In the genomic region with DNA sequence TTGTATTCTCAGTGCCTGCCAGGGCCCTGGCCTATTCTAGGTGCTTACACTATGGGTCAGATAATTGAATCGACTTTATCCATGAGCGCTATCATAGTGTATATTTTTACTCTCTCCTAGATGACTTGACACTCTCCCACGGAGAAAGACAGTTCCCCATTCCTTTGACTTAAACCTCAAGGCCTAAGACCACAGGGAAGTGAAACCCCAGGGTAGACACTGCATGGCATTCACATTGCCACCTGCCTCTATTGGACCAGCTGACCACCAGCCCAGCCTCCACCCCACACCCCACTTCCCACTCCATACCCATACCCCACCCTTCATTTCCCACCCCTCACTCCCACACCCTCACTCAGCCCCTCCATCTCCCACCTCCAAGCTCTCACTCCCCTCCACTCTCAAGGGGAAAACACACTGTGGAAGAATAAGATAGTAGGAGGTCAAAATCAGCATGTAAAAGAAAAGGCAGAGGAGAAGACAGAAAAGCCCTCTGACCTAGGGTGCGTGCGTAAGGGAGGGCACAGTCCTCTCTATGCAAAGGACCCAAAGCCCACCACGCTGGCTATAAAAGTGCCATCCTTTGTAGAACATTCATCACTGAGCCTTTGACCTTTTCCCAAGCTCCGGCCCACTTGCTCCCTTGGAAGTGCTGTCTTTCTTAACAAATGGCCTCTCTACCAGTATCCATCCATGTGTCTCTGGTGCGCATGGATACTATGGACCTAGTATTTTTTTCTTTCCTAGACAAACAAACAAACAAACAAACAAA, we compare ENCODE assay signal across 15 mouse cellular contexts.
A peak's percentile ranks its signal among the peaks of the same experiment; 100 is the strongest.
DNase-seq lines count a peak whose midpoint lies in the region; ATAC-seq and TF ChIP-seq lines count a peak whose summit lies in the region.
"Had no signal": no experiment of that assay in that cellular context is flagged by ENCODE, and none has a peak within 500 bp of the region (broad histone marks: within the 10 kb centered on the region; RNA-seq: fewer than 3 reads in every experiment).

No protein-coding gene starts in this region.

- WGBS in heart, embryonic 11.5 days (ENCODE audit: insufficient replicate concordance) = 81% methylated on average over 8 of the region's 8 CpGs
- WGBS in midbrain, embryonic 11.5 days = 88% methylated on average over 8 of the region's 8 CpGs
- WGBS in midbrain, postnatal 0 days = 84% methylated on average over 8 of the region's 8 CpGs

- H3K4me2 ChIP-seq in heart, embryonic 11.5 days = no peak overlapping the region
- H3K4me2 ChIP-seq in midbrain, embryonic 11.5 days = no peak overlapping the region
- no peak overlapping the region for H3K4me2 ChIP-seq in midbrain, postnatal 0 days (ENCODE audit: low read depth, low read length, poor library complexity, severe bottlenecking)
- H3K4me2 ChIP-seq: embryonic facial prominence, embryonic 12.5 days; lung, embryonic 14.5 days; midbrain, embryonic 15.5 days had no signal

- ATAC-seq in heart, embryonic 11.5 days (replicated peaks; ENCODE audit: insufficient number of reproducible peaks, low FRiP score, low TSS enrichment) = no peak
- ATAC-seq in midbrain, embryonic 11.5 days (ENCODE audit: low FRiP score) = no peak
- no peak for ATAC-seq in midbrain, postnatal 0 days (ENCODE audit: low FRiP score)
- peak; percentile 81 for ATAC-seq in megakaryocyte, adult 5-6 weeks (ENCODE audit: poor library complexity, severe bottlenecking)
- ATAC-seq: midbrain, embryonic 15.5 days had no signal

- H3K36me3 ChIP-seq in heart, embryonic 11.5 days (ENCODE audit: control insufficient read depth, insufficient read depth, low read length) = no peaks in the 10 kb centered on the region
- H3K36me3 ChIP-seq in midbrain, embryonic 11.5 days (ENCODE audit: control insufficient read depth, insufficient read depth, low read length) = no peaks in the 10 kb centered on the region
- no peaks in the 10 kb centered on the region for H3K36me3 ChIP-seq in midbrain, postnatal 0 days (ENCODE audit: insufficient read depth, low read length)
- H3K36me3 ChIP-seq in splenic B cell, adult 2 months (ENCODE audit: control insufficient read depth, insufficient read depth, low read length, poor library complexity, severe bottlenecking) = no peaks in the 10 kb centered on the region; the same call in 1 of the 2 replicates
- H3K36me3 ChIP-seq: embryonic facial prominence, embryonic 12.5 days; midbrain, embryonic 15.5 days had no signal

- H3K9me3 ChIP-seq in heart, embryonic 11.5 days (replicated peaks; ENCODE audit: control insufficient read depth, low read length) = no peaks in the 10 kb centered on the region
- no peaks in the 10 kb centered on the region for H3K9me3 ChIP-seq in midbrain, embryonic 11.5 days (ENCODE audit: control insufficient read depth, low read length)
- H3K9me3 ChIP-seq in midbrain, postnatal 0 days (ENCODE audit: low read length) = no peaks in the 10 kb centered on the region
- H3K9me3 ChIP-seq: embryonic facial prominence, embryonic 12.5 days; midbrain, embryonic 15.5 days had no signal

- DNase-seq in heart, adult 11 months = peak; percentile 64
- peak; percentile 2 for DNase-seq in midbrain, embryonic 11.5 days (ENCODE audit: low spot score, missing footprints)
- DNase-seq in midbrain, postnatal 0 days (ENCODE audit: low spot score) = no peak
- DNase-seq in splenic B cell, adult 2 months (ENCODE audit: low read depth, low spot score) = peak; percentile 44
- DNase-seq in right cerebral cortex, postnatal 14 days = no peak
- no peak for DNase-seq in left cerebral cortex, adult 2 months (ENCODE audit: extremely low spot score in 1 of 2, low spot score in 2 of 2)
- DNase-seq: kidney, adult 11 months; kidney, postnatal 10 days; lung, embryonic 14.5 days had no signal

- no peak overlapping the region for H3K4me3 ChIP-seq in heart, embryonic 11.5 days (ENCODE audit: low read depth, low read length)
- H3K4me3 ChIP-seq in midbrain, embryonic 11.5 days (ENCODE audit: low read depth, low read length) = no peak overlapping the region
- no peak overlapping the region for H3K4me3 ChIP-seq in midbrain, postnatal 0 days (ENCODE audit: low read depth, low read length)
- no peak overlapping the region for H3K4me3 ChIP-seq in left cerebral cortex, adult 2 months
- H3K4me3 ChIP-seq: embryonic facial prominence, embryonic 12.5 days; midbrain, embryonic 15.5 days had no signal

- intact Hi-C loops in left cerebral cortex, adult 2 months (cut with DNase I) = no loop called here

- H3K27me3 ChIP-seq in heart, embryonic 11.5 days (ENCODE audit: control insufficient read depth, insufficient read depth, low read length) = no peaks in the 10 kb centered on the region
- H3K27me3 ChIP-seq in midbrain, embryonic 11.5 days (ENCODE audit: control insufficient read depth, insufficient read depth, low read length) = no peaks in the 10 kb centered on the region
- no peaks in the 10 kb centered on the region for H3K27me3 ChIP-seq in midbrain, postnatal 0 days (ENCODE audit: insufficient read depth, low read length)
- no peaks in the 10 kb centered on the region for H3K27me3 ChIP-seq in splenic B cell, adult 2 months (ENCODE audit: control insufficient read depth, insufficient read depth, low read length, poor library complexity, severe bottlenecking)
- H3K27me3 ChIP-seq: embryonic facial prominence, embryonic 12.5 days; midbrain, embryonic 15.5 days had no signal

- H3K4me1 ChIP-seq in heart, embryonic 11.5 days (ENCODE audit: control insufficient read depth, insufficient read depth, low read length) = no peaks in the 10 kb centered on the region
- H3K4me1 ChIP-seq in midbrain, embryonic 11.5 days (ENCODE audit: control insufficient read depth, insufficient read depth, low read length) = no peaks in the 10 kb centered on the region
- 0 out of 2 replicates have a peak, but pooled peaks cover 2% of the 10 kb centered on the region for H3K4me1 ChIP-seq in midbrain, postnatal 0 days (ENCODE audit: insufficient read depth, low read length)
- H3K4me1 ChIP-seq: embryonic facial prominence, embryonic 12.5 days; midbrain, embryonic 15.5 days had no signal

- H3K27ac ChIP-seq in heart, embryonic 11.5 days (ENCODE audit: low read depth, low read length) = no peak overlapping the region
- no peak overlapping the region for H3K27ac ChIP-seq in midbrain, embryonic 11.5 days (ENCODE audit: low read depth, low read length)
- no peak overlapping the region for H3K27ac ChIP-seq in midbrain, postnatal 0 days (ENCODE audit: low read depth, low read length)
- no peak overlapping the region for H3K27ac ChIP-seq in left cerebral cortex, adult 2 months
- H3K27ac ChIP-seq: embryonic facial prominence, embryonic 12.5 days; hindbrain, postnatal 0 days; macrophage; midbrain, embryonic 15.5 days had no signal

- TF ChIP-seq CTCF in midbrain, postnatal 0 days (IDR thresholded peaks at IDR 0.05) = no peak
- TF ChIP-seq CTCF in left cerebral cortex, adult 2 months (IDR thresholded peaks at IDR 0.05) = no peak

- H3K9ac ChIP-seq in heart, embryonic 11.5 days (ENCODE audit: low read depth, low read length) = no peak overlapping the region
- no peak overlapping the region for H3K9ac ChIP-seq in midbrain, embryonic 11.5 days (ENCODE audit: low read length)
- no peak overlapping the region for H3K9ac ChIP-seq in midbrain, postnatal 0 days (replicated peaks; ENCODE audit: low read length, poor library complexity, severe bottlenecking)
- H3K9ac ChIP-seq: embryonic facial prominence, embryonic 12.5 days; lung, embryonic 14.5 days; midbrain, embryonic 15.5 days had no signal

Comparison
In these comparisons a context has a peak if more than half of its experiments do, and no peak if none do; other contexts are left out.
1. DNase-seq: peak in heart, adult 11 months (single experiment), midbrain, embryonic 11.5 days (single experiment) and splenic B cell, adult 2 months (single experiment); none in midbrain, postnatal 0 days (single experiment), right cerebral cortex, postnatal 14 days (single experiment) and left cerebral cortex, adult 2 months (0 of 2).